Mouse (Mus musculus) splenic B cell, adult 2 months (primary cell): ENCODE results near the gene Tmem255b.

Source experiments
- DNase-seq: peaks from one replicate; pipeline ENCODE4 v3.0.0-alpha.2; 2011; ENCODE audit warnings: low read depth, low spot score
- H3K27me3 ChIP-seq: 2 replicates; pipeline ENCODE4 v1.6.1; 2012; ENCODE audit warnings: mild to moderate bottlenecking, low read length, moderate library complexity, mixed read lengths; ENCODE audit not compliant: control insufficient read depth, poor library complexity, insufficient read depth, severe bottlenecking
- H3K36me3 ChIP-seq: 2 replicates; pipeline ENCODE4 v1.6.1; 2012; ENCODE audit warnings: mild to moderate bottlenecking, low read length, moderate library complexity, mixed read lengths; ENCODE audit not compliant: control insufficient read depth, poor library complexity, insufficient read depth, severe bottlenecking

Gene Tmem255b

GRCm38 (mm10) chr8:13434889-13435288 is at the start of gene Tmem255b:
TSS of gene Tmem255b (plus strand) at chr8:13435189.
- Histone ChIP-seq H3K36me3 (no peaks in the 10 kb centered on the region), H3K27me3 (no peaks in the 10 kb centered on the region)
- no peak for DNase-seq

GRCm38 (mm10) chr8:13386366-13386765 is 48.6 kb upstream of the Tmem255b start:
- Histone ChIP-seq H3K36me3 (no peaks in the 10 kb centered on the region), H3K27me3 (no peaks in the 10 kb centered on the region)
- no peak for DNase-seq

GRCm38 (mm10) chr8:13387728-13388127 is 47.3 kb upstream of the Tmem255b start:
- DNase-seq = peak; percentile 6
- H3K36me3 ChIP-seq = no peaks in the 10 kb centered on the region
- no peaks in the 10 kb centered on the region for H3K27me3 ChIP-seq

- H3K27me3 ChIP-seq = no peaks in the 10 kb centered on the region
Measured at GRCm38 (mm10) chr8:13388744-13389143, 46.2 kb upstream of the Tmem255b start.

GRCm38 (mm10) chr8:13393869-13394268 is 41.1 kb upstream of the Tmem255b start:
- Histone ChIP-seq H3K27me3 (no peaks in the 10 kb centered on the region), H3K36me3 (no peaks in the 10 kb centered on the region)
- no peak for DNase-seq

More at GRCm38 (mm10) chr8:13388744-13389143, 46.2 kb upstream of the Tmem255b start:
- no peak for DNase-seq
- H3K36me3 ChIP-seq = no peaks in the 10 kb centered on the region

GRCm38 (mm10) chr8:13396725-13397124 is 38.3 kb upstream of the Tmem255b start, which contains the start of gene Atp4b:
TSS of gene Atp4b (minus strand) at chr8:13396825.
- no peak for DNase-seq
- Histone ChIP-seq H3K36me3 (no peaks in the 10 kb centered on the region), H3K27me3 (no peaks in the 10 kb centered on the region)

GRCm38 (mm10) chr8:13403517-13403916 is 31.5 kb upstream of the Tmem255b start:
- H3K27me3 ChIP-seq = no peaks in the 10 kb centered on the region
- no peaks in the 10 kb centered on the region for H3K36me3 ChIP-seq
- no peak for DNase-seq

GRCm38 (mm10) chr8:13404666-13405131 is 30.3 kb upstream of the Tmem255b start, which contains the start of gene Grk1:
TSS of gene Grk1 (plus strand) at chr8:13405081.
- Histone ChIP-seq H3K36me3 (no peaks in the 10 kb centered on the region), H3K27me3 (no peaks in the 10 kb centered on the region)
- DNase-seq = no peak

GRCm38 (mm10) chr8:13406011-13406410 is 29.0 kb upstream of the Tmem255b start:
- Histone ChIP-seq H3K36me3 (no peaks in the 10 kb centered on the region), H3K27me3 (no peaks in the 10 kb centered on the region)
- no peak for DNase-seq

GRCm38 (mm10) chr8:13411597-13411996 is 23.4 kb upstream of the Tmem255b start:
- peak; percentile 76 for DNase-seq
- no peaks in the 10 kb centered on the region for H3K27me3 ChIP-seq
- H3K36me3 ChIP-seq = no peaks in the 10 kb centered on the region

- no peaks in the 10 kb centered on the region for H3K36me3 ChIP-seq
- no peaks in the 10 kb centered on the region for H3K27me3 ChIP-seq
- peak; percentile 72 for DNase-seq
Measured at GRCm38 (mm10) chr8:13412891-13413558, 22.0 kb upstream of the Tmem255b start.

GRCm38 (mm10) chr8:13413823-13414390 is 21.1 kb upstream of the Tmem255b start:
- Histone ChIP-seq H3K27me3 (no peaks in the 10 kb centered on the region), H3K36me3 (no peaks in the 10 kb centered on the region)
- no peak for DNase-seq

GRCm38 (mm10) chr8:13415879-13416278 is 19.1 kb upstream of the Tmem255b start:
- no peak for DNase-seq
- H3K36me3 ChIP-seq = no peaks in the 10 kb centered on the region
- H3K27me3 ChIP-seq = no peaks in the 10 kb centered on the region

GRCm38 (mm10) chr8:13419111-13419639 is 15.8 kb upstream of the Tmem255b start:
- Histone ChIP-seq H3K36me3 (no peaks in the 10 kb centered on the region), H3K27me3 (no peaks in the 10 kb centered on the region)
- no peak for DNase-seq

- no peak for DNase-seq
- no peaks in the 10 kb centered on the region for H3K27me3 ChIP-seq
- no peaks in the 10 kb centered on the region for H3K36me3 ChIP-seq
Measured at GRCm38 (mm10) chr8:13420970-13421369, 14.0 kb upstream of the Tmem255b start.
